15 mouse cellular contexts compared by ENCODE assay signal in genomic region chr4:45047956-45048355, GRCm38 (mm10). TPM values are rescaled to one million over a fixed set of nuclear protein-coding genes. Genes with fewer than 3 reads are reported as not detected.
DNase-seq lines count a peak whose midpoint lies in the region; ATAC-seq and TF ChIP-seq lines count a peak whose summit lies in the region.
"Had no signal": no experiment of that assay in that cellular context is flagged by ENCODE, and none has a peak within 500 bp of the region (broad histone marks: within the 10 kb centered on the region; RNA-seq: fewer than 3 reads in every experiment).

No protein-coding gene starts in this region.

- no peak overlapping the region for H3K9ac ChIP-seq in hindbrain, embryonic 14.5 days
- no peak overlapping the region for H3K9ac ChIP-seq in hindbrain, embryonic 11.5 days (ENCODE audit: low read depth, low read length)
- H3K9ac ChIP-seq in hindbrain, postnatal 0 days (replicated peaks; ENCODE audit: low read length), result no peak overlapping the region
- no peak overlapping the region for H3K9ac ChIP-seq in midbrain, embryonic 14.5 days (replicated peaks; ENCODE audit: low read length)
- no peak overlapping the region for H3K9ac ChIP-seq in lung, postnatal 0 days (replicated peaks; ENCODE audit: low read depth)
- H3K9ac ChIP-seq: embryonic facial prominence, embryonic 12.5 days; liver, embryonic 15.5 days had no signal

- peak overlapping the region; percentile 35; the same call in 1 of the 2 replicates for H3K27ac ChIP-seq in hindbrain, embryonic 14.5 days
- H3K27ac ChIP-seq in hindbrain, embryonic 11.5 days (ENCODE audit: low read depth, low read length), result no peak overlapping the region
- H3K27ac ChIP-seq in hindbrain, postnatal 0 days, result peak overlapping the region; percentile 62
- H3K27ac ChIP-seq in midbrain, embryonic 14.5 days (replicated peaks; ENCODE audit: low read depth, low read length), result peak overlapping the region; percentile 55
- H3K27ac ChIP-seq in lung, postnatal 0 days (ENCODE audit: low read length), result no peak overlapping the region
- no peak overlapping the region for H3K27ac ChIP-seq in cerebellum, adult 2 months (ENCODE audit: insufficient read depth, low read length)
- H3K27ac ChIP-seq: embryonic facial prominence, embryonic 12.5 days; gastrocnemius, adult 2 months; liver, embryonic 15.5 days had no signal

- ATAC-seq in hindbrain, embryonic 14.5 days (ENCODE audit: low FRiP score), result no peak
- no peak for ATAC-seq in hindbrain, embryonic 11.5 days (ENCODE audit: low FRiP score)
- peak; percentile 6; the same call in 1 of the 2 replicates for ATAC-seq in hindbrain, postnatal 0 days
- no peak for ATAC-seq in midbrain, embryonic 14.5 days (ENCODE audit: low FRiP score, low TSS enrichment)
- no peak for ATAC-seq in lung, postnatal 0 days

- WGBS in hindbrain, embryonic 14.5 days, result 81% methylated on average over 9 of the region's 9 CpGs
- WGBS in hindbrain, embryonic 11.5 days, result 82% methylated on average over 9 of the region's 9 CpGs
- WGBS in hindbrain, postnatal 0 days, result 53% methylated on average over 9 of the region's 9 CpGs
- WGBS in midbrain, embryonic 14.5 days, result 55% methylated on average over 9 of the region's 9 CpGs
- WGBS in lung, postnatal 0 days, result 80% methylated on average over 9 of the region's 9 CpGs
- WGBS in cerebellum, adult 2 months, result 33% methylated on average over 9 of the region's 9 CpGs

- no peaks in the 10 kb centered on the region for H3K9me3 ChIP-seq in hindbrain, embryonic 14.5 days (ENCODE audit: control insufficient read depth, low read length)
- no peaks in the 10 kb centered on the region for H3K9me3 ChIP-seq in hindbrain, embryonic 11.5 days (ENCODE audit: control insufficient read depth, low read length)
- no peaks in the 10 kb centered on the region for H3K9me3 ChIP-seq in hindbrain, postnatal 0 days (ENCODE audit: low read length)
- no peaks in the 10 kb centered on the region for H3K9me3 ChIP-seq in midbrain, embryonic 14.5 days (ENCODE audit: control insufficient read depth, low read length)
- H3K9me3 ChIP-seq in lung, postnatal 0 days (ENCODE audit: low read length), result no peaks in the 10 kb centered on the region
- H3K9me3 ChIP-seq: embryonic facial prominence, embryonic 12.5 days; liver, embryonic 15.5 days had no signal

- no peaks in the 10 kb centered on the region for H3K27me3 ChIP-seq in hindbrain, embryonic 14.5 days (ENCODE audit: control insufficient read depth, insufficient read depth, low read length)
- no peaks in the 10 kb centered on the region for H3K27me3 ChIP-seq in hindbrain, embryonic 11.5 days (ENCODE audit: control insufficient read depth, insufficient read depth, low read length)
- no peaks in the 10 kb centered on the region for H3K27me3 ChIP-seq in hindbrain, postnatal 0 days (ENCODE audit: insufficient read depth, low read length)
- no peaks in the 10 kb centered on the region for H3K27me3 ChIP-seq in midbrain, embryonic 14.5 days (ENCODE audit: control insufficient read depth, insufficient read depth, low read length)
- H3K27me3 ChIP-seq in lung, postnatal 0 days (replicated peaks; ENCODE audit: insufficient read depth, low read length), result no peaks in the 10 kb centered on the region
- no peaks in the 10 kb centered on the region for H3K27me3 ChIP-seq in cerebellum, adult 2 months (ENCODE audit: control insufficient read depth, insufficient read depth, low read length)
- H3K27me3 ChIP-seq: embryonic facial prominence, embryonic 12.5 days; liver, embryonic 15.5 days had no signal

- no peak overlapping the region for H3K4me3 ChIP-seq in hindbrain, embryonic 14.5 days (replicated peaks; ENCODE audit: low read length)
- no peak overlapping the region for H3K4me3 ChIP-seq in hindbrain, embryonic 11.5 days (ENCODE audit: low read depth, low read length)
- no peak overlapping the region for H3K4me3 ChIP-seq in hindbrain, postnatal 0 days (ENCODE audit: low read length)
- H3K4me3 ChIP-seq in midbrain, embryonic 14.5 days (replicated peaks; ENCODE audit: low read depth, low read length), result no peak overlapping the region
- H3K4me3 ChIP-seq in lung, postnatal 0 days (ENCODE audit: low read depth, low read length), result no peak overlapping the region
- no peak overlapping the region for H3K4me3 ChIP-seq in cerebellum, adult 2 months (replicated peaks; ENCODE audit: insufficient read depth, low read depth, low read length)
- H3K4me3 ChIP-seq: embryonic facial prominence, embryonic 12.5 days; gastrocnemius, adult 2 months; liver, embryonic 15.5 days had no signal

- no peaks in the 10 kb centered on the region for H3K4me1 ChIP-seq in hindbrain, embryonic 14.5 days (replicated peaks; ENCODE audit: control insufficient read depth, insufficient read depth, low read length)
- no peaks in the 10 kb centered on the region for H3K4me1 ChIP-seq in hindbrain, embryonic 11.5 days (replicated peaks; ENCODE audit: control insufficient read depth, insufficient read depth, low read length)
- 0 out of 2 replicates have a peak, but pooled peaks cover 4% of the 10 kb centered on the region for H3K4me1 ChIP-seq in hindbrain, postnatal 0 days (ENCODE audit: insufficient read depth, low read length)
- H3K4me1 ChIP-seq in midbrain, embryonic 14.5 days (ENCODE audit: control insufficient read depth, insufficient read depth, low read length), result no peaks in the 10 kb centered on the region
- H3K4me1 ChIP-seq in lung, postnatal 0 days (ENCODE audit: insufficient read depth, low read depth, low read length), result no peaks in the 10 kb centered on the region
- H3K4me1 ChIP-seq in cerebellum, adult 2 months (ENCODE audit: control insufficient read depth, insufficient read depth, low read length), result no peaks in the 10 kb centered on the region
- H3K4me1 ChIP-seq: embryonic facial prominence, embryonic 12.5 days; liver, embryonic 15.5 days had no signal

- no peak overlapping the region for H3K4me2 ChIP-seq in hindbrain, embryonic 14.5 days (replicated peaks)
- no peak overlapping the region for H3K4me2 ChIP-seq in hindbrain, embryonic 11.5 days (replicated peaks; ENCODE audit: low read depth, low read length)
- H3K4me2 ChIP-seq in hindbrain, postnatal 0 days (ENCODE audit: low read depth, low read length), result no peak overlapping the region
- no peak overlapping the region for H3K4me2 ChIP-seq in midbrain, embryonic 14.5 days (ENCODE audit: low read length)
- H3K4me2 ChIP-seq in lung, postnatal 0 days (replicated peaks; ENCODE audit: low read depth, low read length), result no peak overlapping the region
- H3K4me2 ChIP-seq: embryonic facial prominence, embryonic 12.5 days; liver, embryonic 15.5 days had no signal

- no peak for TF ChIP-seq POLR2A in cerebellum, adult 2 months (IDR thresholded peaks at IDR 0.05; ENCODE audit: borderline replicate concordance, insufficient read depth, low read length)

- H3K36me3 ChIP-seq in hindbrain, embryonic 14.5 days (replicated peaks; ENCODE audit: control insufficient read depth, insufficient read depth), result peaks cover 70% of the 10 kb centered on the region
- H3K36me3 ChIP-seq in hindbrain, embryonic 11.5 days (ENCODE audit: control insufficient read depth, insufficient read depth, low read length), result no peaks in the 10 kb centered on the region
- peaks cover 21% of the 10 kb centered on the region; the same call in 1 of the 2 replicates for H3K36me3 ChIP-seq in hindbrain, postnatal 0 days (ENCODE audit: insufficient read depth, low read length)
- peaks cover 57% of the 10 kb centered on the region for H3K36me3 ChIP-seq in midbrain, embryonic 14.5 days (ENCODE audit: control insufficient read depth, insufficient read depth, low read length)
- 0 out of 2 replicates have a peak, but pooled peaks cover 3% of the 10 kb centered on the region for H3K36me3 ChIP-seq in lung, postnatal 0 days (ENCODE audit: insufficient read depth, low read length)

- TF ChIP-seq EP300 in lung, postnatal 0 days (IDR thresholded peaks at IDR 0.05), result no peak

- DNase-seq in cerebellum, postnatal 14 days, result peak; percentile 20 to 22
- no peak for DNase-seq in cerebellum, adult 18-20 months
- DNase-seq in hindbrain, embryonic 14.5 days (ENCODE audit: low spot score), result no peak
- DNase-seq in hindbrain, embryonic 11.5 days (ENCODE audit: low spot score), result no peak
- peak; percentile 16 for DNase-seq in hindbrain, postnatal 0 days (ENCODE audit: low spot score)
- DNase-seq in midbrain, embryonic 14.5 days, result peak; percentile 28
- DNase-seq in lung, postnatal 0 days (ENCODE audit: low spot score), result no peak
- no peak for DNase-seq in cerebellum, adult 2 months
- DNase-seq: adrenal gland, postnatal 36 days; cerebellum, adult 9-10 months; gastrocnemius, adult 2 months; kidney, adult 8-10 months; thymus, postnatal 14 days had no signal

- no peak for TF ChIP-seq CTCF in hindbrain, postnatal 0 days (IDR thresholded peaks at IDR 0.05; ENCODE audit: low read depth)
- TF ChIP-seq CTCF in lung, postnatal 0 days (IDR thresholded peaks at IDR 0.05), result no peak
- TF ChIP-seq CTCF in cerebellum, adult 2 months (IDR thresholded peaks at IDR 0.05; ENCODE audit: borderline replicate concordance, insufficient read depth, low read depth, low read length), result no peak

RNA-seq across cellular contexts. Expression of gene Polr1e, which starts 29.6 kb away (rescaled TPM):
- polyA plus RNA-seq in hindbrain, embryonic 14.5 days (2014; fragmentation: Nextera tagmentation; extraction: Ambion mirVana), result 32.0 and 37.2 TPM in 2 replicates
- polyA plus RNA-seq in hindbrain, embryonic 11.5 days (2014; fragmentation: Nextera tagmentation; extraction: Ambion mirVana), result 61.7 and 62.3 TPM in 2 replicates
- 3.4 and 8.2 TPM in 2 replicates for total RNA-seq in hindbrain, postnatal 0 days (2014; rRNA removed)
- polyA plus RNA-seq in hindbrain, postnatal 0 days (2015; fragmentation: Nextera tagmentation; extraction: Ambion mirVana), result 25.7 and 27.2 TPM in 2 replicates
- polyA plus RNA-seq in midbrain, embryonic 14.5 days (2014; fragmentation: Nextera tagmentation; extraction: Ambion mirVana), result 33.3 and 39.6 TPM in 2 replicates
- 13.1 and 15.3 TPM in 2 replicates for polyA plus RNA-seq in lung, postnatal 0 days (2015; fragmentation: Nextera tagmentation; extraction: Ambion mirVana)
- 11.5 and 11.7 TPM in 2 replicates for polyA plus RNA-seq in cerebellum, adult 2 months (2012; rRNA removed)

RNA-seq across cellular contexts. Expression of gene Zbtb5, which starts 35.7 kb away (rescaled TPM):
- polyA plus RNA-seq in hindbrain, embryonic 14.5 days (2014; fragmentation: Nextera tagmentation; extraction: Ambion mirVana), result 45.7 and 48.7 TPM in 2 replicates
- polyA plus RNA-seq in hindbrain, embryonic 11.5 days (2014; fragmentation: Nextera tagmentation; extraction: Ambion mirVana), result 42.7 and 44.9 TPM in 2 replicates
- 42.1 and 50.0 TPM in 2 replicates for total RNA-seq in hindbrain, postnatal 0 days (2014; rRNA removed)
- polyA plus RNA-seq in hindbrain, postnatal 0 days (2015; fragmentation: Nextera tagmentation; extraction: Ambion mirVana), result 27.6 and 29.5 TPM in 2 replicates
- 45.7 and 55.5 TPM in 2 replicates for polyA plus RNA-seq in midbrain, embryonic 14.5 days (2014; fragmentation: Nextera tagmentation; extraction: Ambion mirVana)
- 10.3 and 11.7 TPM in 2 replicates for polyA plus RNA-seq in lung, postnatal 0 days (2015; fragmentation: Nextera tagmentation; extraction: Ambion mirVana)
- polyA plus RNA-seq in cerebellum, adult 2 months (2012; rRNA removed), result 9.8 and 11.4 TPM in 2 replicates

RNA-seq across cellular contexts. Expression of gene Fbxo10, which starts 36.4 kb away (rescaled TPM):
- polyA plus RNA-seq in hindbrain, embryonic 14.5 days (2014; fragmentation: Nextera tagmentation; extraction: Ambion mirVana), result 14.4 and 14.6 TPM in 2 replicates
- polyA plus RNA-seq in hindbrain, embryonic 11.5 days (2014; fragmentation: Nextera tagmentation; extraction: Ambion mirVana), result 5.1 and 5.6 TPM in 2 replicates
- 25.7 and 28.6 TPM in 2 replicates for total RNA-seq in hindbrain, postnatal 0 days (2014; rRNA removed)
- polyA plus RNA-seq in hindbrain, postnatal 0 days (2015; fragmentation: Nextera tagmentation; extraction: Ambion mirVana), result 11.4 and 12.5 TPM in 2 replicates
- polyA plus RNA-seq in midbrain, embryonic 14.5 days (2014; fragmentation: Nextera tagmentation; extraction: Ambion mirVana), result 10.5 and 11.2 TPM in 2 replicates
- polyA plus RNA-seq in lung, postnatal 0 days (2015; fragmentation: Nextera tagmentation; extraction: Ambion mirVana), result 5.9 and 6.3 TPM in 2 replicates
- polyA plus RNA-seq in cerebellum, adult 2 months (2012; rRNA removed), result 18.6 and 19.2 TPM in 2 replicates

RNA-seq across cellular contexts. Expression of gene Tomm5, which starts 60.0 kb away (rescaled TPM):
- polyA plus RNA-seq in hindbrain, embryonic 14.5 days (2014; fragmentation: Nextera tagmentation; extraction: Ambion mirVana), result 166 and 176 TPM in 2 replicates
- 166 and 180 TPM in 2 replicates for polyA plus RNA-seq in hindbrain, embryonic 11.5 days (2014; fragmentation: Nextera tagmentation; extraction: Ambion mirVana)
- total RNA-seq in hindbrain, postnatal 0 days (2014; rRNA removed), result 106 and 267 TPM in 2 replicates
- 218 and 219 TPM in 2 replicates for polyA plus RNA-seq in hindbrain, postnatal 0 days (2015; fragmentation: Nextera tagmentation; extraction: Ambion mirVana)
- 157 and 179 TPM in 2 replicates for polyA plus RNA-seq in midbrain, embryonic 14.5 days (2014; fragmentation: Nextera tagmentation; extraction: Ambion mirVana)
- polyA plus RNA-seq in lung, postnatal 0 days (2015; fragmentation: Nextera tagmentation; extraction: Ambion mirVana), result 144 and 151 TPM in 2 replicates
- 140 and 155 TPM in 2 replicates for polyA plus RNA-seq in cerebellum, adult 2 months (2012; rRNA removed)

Comparison
In these comparisons a context has a peak if more than half of its experiments do, and no peak if none do; other contexts are left out.
1. DNase-seq: peak in cerebellum, postnatal 14 days (2 of 2), hindbrain, postnatal 0 days (single experiment) and midbrain, embryonic 14.5 days (single experiment); none in cerebellum, adult 18-20 months (0 of 2), hindbrain, embryonic 14.5 days (single experiment), hindbrain, embryonic 11.5 days (single experiment), lung, postnatal 0 days (single experiment) and cerebellum, adult 2 months (0 of 2).
2. H3K27ac ChIP-seq: peak in hindbrain, embryonic 14.5 days (single experiment), hindbrain, postnatal 0 days (single experiment) and midbrain, embryonic 14.5 days (single experiment); none in hindbrain, embryonic 11.5 days (single experiment), lung, postnatal 0 days (single experiment) and cerebellum, adult 2 months (single experiment).